Mouse (Mus musculus): Measurements from ENCODE around the gene Gm5414. TPM values are rescaled to one million over a fixed set of nuclear protein-coding genes. Genes with fewer than 3 reads are reported as not detected.

Gm5414 gene
- not detected in 2 replicates for polyA plus RNA-seq (2012; rRNA removed)

- 61% methylated on average over 2 of the region's 2 CpGs for WGBS
- DNase-seq (ENCODE audit: low read depth, low spot score): no peak
Observed at GRCm38 (mm10) chr15:101627884-101628283, at the start of gene Gm5414. Gene Gm5414, minus strand, starts transcription at chr15:101628188.

GRCm38 (mm10) chr15:101675978-101676377 lies 48.0 kb upstream of the Gm5414 start:
- no peak for DNase-seq (ENCODE audit: low read depth, low spot score)
- 60% methylated on average over 1 of the region's 1 CpGs for WGBS

GRCm38 (mm10) chr15:101652736-101653265 lies 24.8 kb upstream of the Gm5414 start:
- WGBS: 86% methylated on average over 5 of the region's 5 CpGs

GRCm38 (mm10) chr15:101647280-101647679 lies 19.3 kb upstream of the Gm5414 start, which contains the start of gene Gm5478:
Gene Gm5478, minus strand, starts transcription at chr15:101647380.
- 71% methylated on average over 3 of the region's 3 CpGs for WGBS
- no peak for DNase-seq (ENCODE audit: low read depth, low spot score)

More at GRCm38 (mm10) chr15:101652736-101653265, 24.8 kb upstream of the Gm5414 start:
- no peak for DNase-seq (ENCODE audit: low read depth, low spot score)

DNA sequence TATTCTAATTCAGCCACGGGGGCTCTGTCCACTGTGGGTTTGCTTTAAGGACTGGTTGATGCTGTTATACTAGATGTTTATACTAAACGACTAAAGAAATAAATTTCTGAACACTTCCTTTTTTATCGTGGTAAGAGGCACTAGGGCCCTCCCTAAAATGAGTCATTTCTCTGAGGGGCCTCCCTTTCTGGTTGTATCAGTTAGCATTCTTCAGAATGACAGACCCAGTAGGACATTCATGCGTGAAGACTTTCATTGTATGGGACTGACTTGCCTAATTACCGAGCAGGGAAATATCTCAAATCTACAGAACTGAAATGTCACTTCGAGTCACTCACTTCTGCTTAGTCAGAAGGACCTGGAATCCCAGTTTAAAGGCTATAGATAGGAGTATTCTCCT lies 28.9 kb downstream of the Gm5414 start:
- 23% methylated on average over 6 of the region's 6 CpGs for WGBS
- DNase-seq (ENCODE audit: low read depth, low spot score): no peak

DNA sequence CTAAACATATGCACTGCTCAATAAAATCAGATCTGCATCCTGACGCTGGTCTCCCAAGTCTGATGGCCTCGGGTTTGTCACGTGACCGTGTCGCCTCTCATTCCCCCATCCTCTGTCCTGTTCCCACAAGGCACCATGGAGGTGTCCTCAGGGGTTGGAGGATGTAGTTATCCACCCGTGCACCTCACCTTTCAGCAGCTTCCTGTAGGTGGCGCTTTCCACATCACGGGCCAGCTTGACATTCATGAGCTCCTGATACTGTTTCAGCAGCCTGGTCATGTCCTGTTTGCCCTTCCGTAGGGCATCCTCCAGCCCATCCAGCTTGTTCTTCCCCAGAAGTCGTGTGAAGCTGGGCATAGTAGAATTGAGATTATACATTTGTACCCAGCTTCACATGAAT lies 39.8 kb downstream of the Gm5414 start:
- WGBS: 73% methylated on average over 10 of the region's 10 CpGs
- DNase-seq (ENCODE audit: low read depth, low spot score): no peak

DNA sequence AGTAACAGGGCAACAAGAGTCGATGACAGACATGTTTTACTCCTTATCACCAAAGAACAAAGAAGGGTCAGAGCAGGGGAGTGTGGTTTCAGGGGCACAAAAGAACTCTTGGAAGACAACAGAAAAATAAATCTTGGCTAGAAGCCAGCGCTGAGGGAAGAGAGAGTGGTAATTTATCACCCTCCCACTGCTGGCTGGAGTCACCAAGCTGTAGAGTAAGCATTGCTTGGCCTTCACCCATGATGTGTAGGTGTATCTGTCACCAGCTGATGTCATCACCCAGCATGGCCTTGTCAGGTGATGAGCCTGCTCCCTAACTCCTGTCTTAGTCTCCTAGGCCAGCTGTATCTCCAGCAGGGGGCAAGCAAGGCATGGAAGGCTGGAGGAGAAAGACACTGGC lies 43.5 kb downstream of the Gm5414 start:
- DNase-seq (ENCODE audit: low read depth, low spot score): no peak
- 27% methylated on average over 2 of the region's 2 CpGs for WGBS

DNA sequence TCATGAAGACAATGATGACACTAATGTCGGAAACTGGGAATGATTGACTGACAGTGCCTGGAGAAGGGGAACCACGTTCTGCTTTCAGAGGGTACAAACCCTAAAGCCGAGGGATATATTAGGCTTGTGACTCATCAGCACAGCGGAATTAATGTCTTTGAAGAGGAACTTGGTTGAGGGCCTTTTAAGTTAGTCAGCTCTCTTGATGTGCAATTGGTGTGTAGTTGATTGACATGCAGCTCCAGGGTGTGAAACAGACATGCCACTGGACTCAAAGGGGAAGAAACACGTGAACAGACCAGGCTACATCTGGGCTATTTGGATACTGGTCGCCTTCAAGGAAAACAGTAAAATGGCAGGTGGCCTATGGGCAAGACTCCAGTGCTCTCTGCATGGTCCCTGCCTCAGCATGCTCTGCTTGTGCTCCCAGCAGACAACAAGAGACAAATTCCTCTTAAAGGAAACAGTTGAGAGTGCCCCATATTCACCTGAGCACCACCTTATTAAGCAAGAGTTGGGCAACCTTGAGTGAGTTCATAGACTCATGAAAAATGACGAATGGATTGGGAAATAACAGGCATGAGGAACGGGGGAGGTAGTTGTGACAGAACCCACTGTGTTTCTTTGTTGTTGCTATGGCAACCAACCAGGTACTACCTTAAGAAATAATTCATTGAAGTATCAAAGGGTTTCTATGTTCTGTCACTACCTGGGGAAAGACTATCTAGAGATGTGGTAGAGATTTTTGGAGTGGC lies 44.6 kb downstream of the Gm5414 start:
- WGBS: 72% methylated on average over 8 of the region's 8 CpGs
- no peak for DNase-seq (ENCODE audit: low read depth, low spot score)

- no peak for DNase-seq (ENCODE audit: low read depth, low spot score)
- 62% methylated on average over 3 of the region's 3 CpGs for WGBS
Observed at GRCm38 (mm10) chr15:101581701-101582100, 46.3 kb downstream of the Gm5414 start.

DNA sequence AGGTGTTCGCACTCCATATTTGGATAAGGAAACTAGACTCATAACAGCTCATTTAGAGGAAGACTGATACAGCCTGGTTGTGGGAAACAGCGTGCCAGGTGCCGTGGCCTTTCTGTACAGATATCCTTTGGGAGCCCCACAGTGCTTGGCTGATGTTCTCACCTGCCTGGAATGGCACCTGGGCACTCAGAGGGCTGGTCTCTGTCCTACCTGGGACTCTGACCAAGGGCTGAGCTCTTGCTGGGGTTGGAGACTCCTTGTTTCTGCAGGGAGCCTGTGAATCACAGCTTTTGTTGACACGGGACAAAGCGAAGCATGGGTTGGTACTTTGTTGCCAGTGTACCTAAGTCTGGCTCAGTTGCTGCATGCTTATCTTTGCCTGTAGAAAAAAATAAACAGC lies 52.5 kb downstream of the Gm5414 start:
- WGBS: 39% methylated on average over 5 of the region's 5 CpGs
- DNase-seq (ENCODE audit: low read depth, low spot score): no peak

Other genes starting within 250 kb of the Gm5414 start
- 33.0 and 44.4 TPM in 2 replicates for gene Krt7, start 217.1 kb downstream of the Gm5414 start, polyA plus RNA-seq (2012; rRNA removed)
- gene Krt87, start 189.4 kb downstream of the Gm5414 start, polyA plus RNA-seq (2012; rRNA removed): 0.62 and 1.3 TPM in 2 replicates
- gene Krt88, start 180.4 kb downstream of the Gm5414 start, polyA plus RNA-seq (2012; rRNA removed): 0.09 and 0.12 TPM in 2 replicates
- gene Krt81, start 164.4 kb downstream of the Gm5414 start, polyA plus RNA-seq (2012; rRNA removed): not detected in 2 replicates
- gene Krt86, start 154.7 kb downstream of the Gm5414 start, polyA plus RNA-seq (2012; rRNA removed): 0.09 TPM in 1 of 2 replicates, not detected in the other
- gene Krt83, start 136.7 kb downstream of the Gm5414 start, polyA plus RNA-seq (2012; rRNA removed): 0.07 and 0.25 TPM in 2 replicates
- gene Gm49425, start 110.9 kb downstream of the Gm5414 start, polyA plus RNA-seq (2012; rRNA removed): not detected in 2 replicates
- gene Krt84, start 95.4 kb downstream of the Gm5414 start, polyA plus RNA-seq (2012; rRNA removed): 0.32 and 1.5 TPM in 2 replicates
- gene Krt82, start 77.5 kb downstream of the Gm5414 start, polyA plus RNA-seq (2012; rRNA removed): not detected in 2 replicates
- 0.04 TPM in 1 of 2 replicates, not detected in the other for gene Krt90, start 65.2 kb downstream of the Gm5414 start, polyA plus RNA-seq (2012; rRNA removed)
- gene Krt75, start 54.3 kb downstream of the Gm5414 start, polyA plus RNA-seq (2012; rRNA removed): not detected in 2 replicates
- not detected in 2 replicates for gene Gm5478, start 19.2 kb upstream of the Gm5414 start, polyA plus RNA-seq (2012; rRNA removed)
- gene Krt6b, start 52.1 kb upstream of the Gm5414 start, polyA plus RNA-seq (2012; rRNA removed): not detected in 2 replicates
- 0.04 TPM in 1 of 2 replicates, not detected in the other for gene Krt6a, start 66.1 kb upstream of the Gm5414 start, polyA plus RNA-seq (2012; rRNA removed)
- gene Krt5, start 84.7 kb upstream of the Gm5414 start, polyA plus RNA-seq (2012; rRNA removed): 0.07 and 0.14 TPM in 2 replicates
- gene Krt71, start 114.9 kb upstream of the Gm5414 start, polyA plus RNA-seq (2012; rRNA removed): not detected in 2 replicates
- gene Krt72, start 158.3 kb upstream of the Gm5414 start, polyA plus RNA-seq (2012; rRNA removed): not detected in 2 replicates
- not detected in 2 replicates for gene Krt73, start 174.2 kb upstream of the Gm5414 start, polyA plus RNA-seq (2012; rRNA removed)
- gene Krt2, start 190.0 kb upstream of the Gm5414 start, polyA plus RNA-seq (2012; rRNA removed): not detected in 2 replicates
- gene Krt1, start 222.6 kb upstream of the Gm5414 start, polyA plus RNA-seq (2012; rRNA removed): 0.04 and 0.17 TPM in 2 replicates
- not detected in 2 replicates for gene Krt77, start 241.5 kb upstream of the Gm5414 start, polyA plus RNA-seq (2012; rRNA removed)